Mouse (Mus musculus): Measurements from ENCODE around the gene Dnaaf1.

DNA sequence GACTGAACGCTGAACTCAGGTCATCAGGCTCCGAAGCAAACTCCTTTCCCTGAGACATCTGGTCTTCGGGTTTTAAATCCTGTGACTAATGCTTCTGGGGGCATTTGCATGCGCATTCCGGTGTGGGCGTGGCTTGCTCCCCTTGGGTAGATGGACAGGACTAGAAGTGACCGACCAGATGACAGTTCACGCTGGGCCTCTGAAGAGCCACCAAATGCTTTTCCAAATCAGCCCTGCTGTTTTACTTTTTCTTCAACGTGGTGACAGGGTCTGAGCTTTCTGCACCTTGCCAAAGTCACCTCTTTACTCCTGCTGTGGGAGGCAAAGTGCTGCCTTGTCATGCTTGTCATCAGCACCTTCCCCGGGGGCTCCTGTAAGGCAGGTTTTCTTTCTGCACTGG lies 13.8 kb downstream of the Dnaaf1 start:
- TF ChIP-seq CTCF (conservative IDR thresholded peaks at IDR 0.05; ENCODE audit: low read length) (no peak), NANOG (IDR thresholded peaks at IDR 0.05; ENCODE audit: borderline replicate concordance, low read length) (no peak)

Measured in E14TG2a.4 (cell line).